Mouse (Mus musculus): ENCODE data around the gene Olfr1009. TPM values are rescaled to one million over a fixed set of nuclear protein-coding genes. Genes with fewer than 3 reads are reported as not detected.

The Olfr1009 gene
- polyA plus RNA-seq (2017; shearing (Covaris generic)) = not detected

DNA sequence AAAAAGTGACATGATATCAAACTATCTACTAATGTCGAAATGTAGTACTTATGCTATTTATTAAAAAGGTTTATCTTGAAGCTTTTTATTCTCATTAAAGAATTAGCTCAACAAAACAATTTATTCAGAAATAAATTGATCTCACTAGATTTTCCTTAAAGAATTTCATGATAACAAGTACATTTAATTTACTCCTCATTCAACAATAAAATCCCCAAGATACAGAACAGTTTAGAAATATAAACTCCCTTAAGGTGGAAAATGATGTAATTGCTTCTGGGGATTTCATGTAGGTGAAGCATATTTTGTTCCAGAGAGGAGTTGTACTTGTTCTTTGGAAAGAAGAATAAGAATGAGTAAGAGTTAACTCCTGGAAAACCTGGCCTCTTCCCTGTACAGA lies at the start of gene Olfr1009:
Gene Olfr1009, plus strand, starts transcription at position 301 of the 400 bp plus-strand sequence.

DNA sequence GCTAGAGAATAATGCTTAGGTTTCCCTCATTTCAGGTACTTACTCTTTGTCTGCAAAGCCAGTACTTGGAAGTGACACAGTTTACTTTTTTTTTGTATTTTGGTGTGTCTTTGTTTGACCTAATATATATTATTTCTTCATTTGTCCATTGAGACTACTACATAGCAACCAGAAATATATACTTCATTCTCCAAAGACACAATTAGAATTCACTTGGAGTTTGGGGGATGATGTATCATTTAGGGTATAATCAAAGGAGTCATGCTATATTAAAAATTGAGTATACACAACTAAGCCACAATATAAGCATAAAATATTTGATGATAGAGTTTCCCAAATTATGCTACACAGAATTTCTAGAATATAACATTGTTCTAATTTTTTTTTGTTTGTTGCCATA lies 36.6 kb upstream of the Olfr1009 start, which contains the start of gene Olfr1006:
Gene Olfr1006, minus strand, starts transcription at position 101 of the 400 bp plus-strand sequence.

DNA sequence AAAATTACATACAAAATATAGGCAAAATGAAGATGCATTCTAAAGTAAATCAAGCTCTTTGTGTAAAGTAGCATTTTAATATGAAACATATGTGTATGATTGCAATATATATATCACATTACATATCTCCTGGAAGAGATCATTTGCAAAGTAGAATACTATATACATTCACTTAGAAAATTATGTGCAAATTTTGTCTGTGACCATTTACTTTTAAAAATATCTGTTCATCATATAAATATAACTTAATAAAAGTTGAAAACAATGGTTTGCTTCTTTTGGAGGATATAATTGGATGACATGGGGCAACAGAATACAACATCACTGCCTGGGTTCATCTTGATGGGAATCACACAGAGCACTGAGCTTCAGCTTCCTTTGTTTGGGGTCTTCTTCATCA lies 26.1 kb upstream of the Olfr1009 start, which contains the start of gene Olfr1008:
Gene Olfr1008, plus strand, starts transcription at position 301 of the 400 bp plus-strand sequence.

DNA sequence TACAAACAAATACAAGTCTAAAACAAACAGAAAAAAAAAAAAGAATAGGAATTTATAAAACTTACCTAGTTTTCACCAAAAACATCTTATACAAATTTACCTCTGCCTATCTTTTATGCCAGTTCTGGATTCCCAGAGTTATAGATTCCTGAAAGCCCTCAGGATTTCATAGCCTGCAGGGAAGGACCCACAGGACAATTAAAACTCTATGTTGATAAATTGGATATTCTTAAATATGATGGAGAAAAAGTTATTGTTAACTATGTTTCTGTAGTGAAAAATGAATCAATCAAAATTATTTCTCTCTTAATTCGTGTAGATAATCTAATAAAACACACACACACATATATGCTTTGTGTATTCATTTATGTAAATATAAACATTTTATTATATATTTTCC lies 47.4 kb downstream of the Olfr1009 start, which contains the start of gene Olfr1012:
Gene Olfr1012, minus strand, starts transcription at position 101 of the 400 bp plus-strand sequence.

DNA sequence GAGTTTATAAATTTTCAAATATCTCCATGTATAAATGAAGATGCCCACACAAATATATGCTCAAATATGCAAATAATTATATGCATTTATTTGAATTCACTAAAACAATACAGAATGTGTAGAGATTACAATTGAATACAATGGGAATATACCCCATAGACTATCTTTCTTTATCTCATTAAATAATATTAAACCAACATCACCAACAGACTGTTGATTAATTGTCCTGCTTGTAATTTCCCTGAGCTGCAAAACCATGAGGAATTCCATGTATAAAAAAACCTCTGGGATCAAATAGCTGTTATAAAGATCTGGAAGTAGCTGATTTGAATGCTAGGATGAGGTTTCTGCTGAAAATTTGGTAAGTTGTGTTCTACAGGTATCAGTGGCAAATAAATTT lies 51.6 kb downstream of the Olfr1009 start, which contains the start of gene Olfr1013:
Gene Olfr1013, plus strand, starts transcription at position 301 of the 400 bp plus-strand sequence.

DNA sequence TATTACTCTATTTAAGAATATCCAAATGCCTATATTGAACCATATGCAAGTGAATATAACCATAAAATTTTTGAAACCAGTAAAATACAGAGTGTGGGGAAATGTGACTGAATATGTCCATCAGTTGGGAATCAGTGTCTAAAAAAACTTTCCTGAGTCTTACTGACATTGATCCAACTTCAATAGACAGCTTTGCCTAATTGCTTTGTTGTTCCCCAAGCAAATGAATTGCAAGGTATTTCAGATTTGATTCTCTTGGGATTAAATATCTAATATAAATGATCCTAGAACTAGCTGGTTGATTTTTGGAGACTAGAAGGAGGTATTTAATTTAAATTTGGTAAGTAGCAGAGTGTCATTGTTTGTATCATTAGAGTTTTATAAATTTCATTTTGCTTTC lies 57.2 kb downstream of the Olfr1009 start, which contains the start of gene Olfr1014:
Gene Olfr1014, plus strand, starts transcription at position 301 of the 400 bp plus-strand sequence.

Other genes with a start within 250 kb of the Olfr1009 start
- gene 4833423E24Rik, start 196.4 kb upstream of the Olfr1009 start, polyA plus RNA-seq (2017; shearing (Covaris generic)) = not detected
- not detected for gene Olfr996, start 136.2 kb upstream of the Olfr1009 start, polyA plus RNA-seq (2017; shearing (Covaris generic))
- gene Olfr998, start 126.5 kb upstream of the Olfr1009 start, polyA plus RNA-seq (2017; shearing (Covaris generic)) = not detected
- not detected for gene Olfr1000, start 103.5 kb upstream of the Olfr1009 start, polyA plus RNA-seq (2017; shearing (Covaris generic))
- gene Olfr1002, start 64.7 kb upstream of the Olfr1009 start, polyA plus RNA-seq (2017; shearing (Covaris generic)) = not detected
- not detected for gene Olfr154, start 51.0 kb upstream of the Olfr1009 start, polyA plus RNA-seq (2017; shearing (Covaris generic))
- not detected for gene Olfr1006, start 36.7 kb upstream of the Olfr1009 start, polyA plus RNA-seq (2017; shearing (Covaris generic))
- gene Olfr1008, start 26.0 kb upstream of the Olfr1009 start, polyA plus RNA-seq (2017; shearing (Covaris generic)) = not detected
- not detected for gene Olfr1012, start 47.3 kb downstream of the Olfr1009 start, polyA plus RNA-seq (2017; shearing (Covaris generic))
- gene Olfr1013, start 51.7 kb downstream of the Olfr1009 start, polyA plus RNA-seq (2017; shearing (Covaris generic)) = not detected
- not detected for gene Olfr1014, start 57.3 kb downstream of the Olfr1009 start, polyA plus RNA-seq (2017; shearing (Covaris generic))
- not detected for gene Olfr1015, start 66.6 kb downstream of the Olfr1009 start, polyA plus RNA-seq (2017; shearing (Covaris generic))
- not detected for gene Olfr1016, start 87.1 kb downstream of the Olfr1009 start, polyA plus RNA-seq (2017; shearing (Covaris generic))
- gene Olfr1018, start 103.1 kb downstream of the Olfr1009 start, polyA plus RNA-seq (2017; shearing (Covaris generic)) = not detected
- gene Olfr1019, start 130.1 kb downstream of the Olfr1009 start, polyA plus RNA-seq (2017; shearing (Covaris generic)) = not detected
- 0.35 TPM for gene Olfr1020, start 131.6 kb downstream of the Olfr1009 start, polyA plus RNA-seq (2017; shearing (Covaris generic))
- gene Olfr1022, start 153.2 kb downstream of the Olfr1009 start, polyA plus RNA-seq (2017; shearing (Covaris generic)) = not detected
- gene Olfr1023, start 170.2 kb downstream of the Olfr1009 start, polyA plus RNA-seq (2017; shearing (Covaris generic)) = not detected
- not detected for gene Olfr1024, start 189.6 kb downstream of the Olfr1009 start, polyA plus RNA-seq (2017; shearing (Covaris generic))
- not detected for gene Olfr1025-ps1, start 199.8 kb downstream of the Olfr1009 start, polyA plus RNA-seq (2017; shearing (Covaris generic))
- not detected for gene Olfr1026, start 206.1 kb downstream of the Olfr1009 start, polyA plus RNA-seq (2017; shearing (Covaris generic))
- not detected for gene Olfr1028, start 235.0 kb downstream of the Olfr1009 start, polyA plus RNA-seq (2017; shearing (Covaris generic))

All from effector memory CD4-positive, alpha-beta T cell, adult 5 months (primary cell).